Mouse (Mus musculus): ENCODE results near the gene Rnf38. TPM values are rescaled to one million over a fixed set of nuclear protein-coding genes. Genes with fewer than 3 reads are reported as not detected.

Gene Rnf38
- polyA plus RNA-seq, 1 experiment = 35.4 TPM

DNA sequence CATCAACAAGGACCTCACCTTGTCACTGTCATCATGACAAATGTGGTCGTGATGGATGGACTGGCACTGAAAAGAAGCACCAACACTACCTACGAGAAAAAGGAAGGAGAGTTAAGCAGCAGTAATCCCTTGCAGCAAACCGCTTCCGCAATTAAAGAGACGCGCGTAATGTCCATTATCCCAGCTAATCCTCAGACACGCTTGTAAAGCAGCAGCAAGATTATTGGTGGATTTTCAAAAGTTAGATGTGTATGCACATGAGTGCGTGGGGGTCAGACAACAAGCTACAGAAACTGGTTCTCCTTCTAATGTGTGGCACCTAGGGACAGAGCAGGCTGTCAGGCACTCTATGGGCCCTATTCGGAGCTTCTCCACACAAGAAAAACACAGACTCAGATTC lies 46.2 kb downstream of the Rnf38 start:
- Histone ChIP-seq H3K4me3 (replicated peaks; ENCODE audit: control insufficient read depth, low read depth, low read length) (no peak overlapping the region), H3K4me1 (ENCODE audit: control insufficient read depth, insufficient read depth, low read length) (no peaks in the 10 kb centered on the region), H3K27ac (ENCODE audit: control insufficient read depth, insufficient read depth, low read depth, low read length, poor library complexity) (no peak overlapping the region)
- TF ChIP-seq CTCF (IDR thresholded peaks at IDR 0.05; ENCODE audit: control insufficient read depth, insufficient read depth, low read length) (no peak), POLR2A (IDR thresholded peaks at IDR 0.05; ENCODE audit: borderline replicate concordance, control insufficient read depth, low read depth, low read length) (no peak)
- 82% methylated on average over 10 of the region's 10 CpGs for WGBS

DNA sequence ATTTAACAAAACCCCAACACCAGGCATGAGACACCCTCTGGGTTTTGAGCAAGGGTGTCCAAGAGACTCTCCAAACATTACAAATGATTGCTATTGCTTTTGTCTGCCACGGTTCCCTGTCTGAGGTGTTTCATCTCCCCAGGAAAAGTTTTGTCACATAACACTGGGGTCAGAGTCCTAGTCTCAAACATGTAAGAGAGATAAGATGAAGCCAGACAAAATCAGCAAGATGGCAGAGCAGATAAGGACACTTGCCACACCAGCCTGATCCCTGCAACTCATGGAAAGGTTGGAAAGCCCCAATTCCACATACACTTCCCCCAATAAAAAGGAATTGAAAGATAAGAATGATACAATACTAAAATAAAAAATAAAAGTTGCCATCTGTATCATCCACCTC lies 49.7 kb downstream of the Rnf38 start:
- H3K4me3 ChIP-seq (replicated peaks; ENCODE audit: control insufficient read depth, low read depth, low read length) = no peak overlapping the region
- no peak for TF ChIP-seq POLR2A (IDR thresholded peaks at IDR 0.05; ENCODE audit: borderline replicate concordance, control insufficient read depth, low read depth, low read length)
- TF ChIP-seq CTCF (IDR thresholded peaks at IDR 0.05; ENCODE audit: control insufficient read depth, insufficient read depth, low read length) = no peak
- no peak overlapping the region for H3K27ac ChIP-seq (ENCODE audit: control insufficient read depth, insufficient read depth, low read depth, low read length, poor library complexity)
- WGBS = 78% methylated on average over 1 of the region's 1 CpGs
- no peaks in the 10 kb centered on the region for H3K4me1 ChIP-seq (ENCODE audit: control insufficient read depth, insufficient read depth, low read length)

DNA sequence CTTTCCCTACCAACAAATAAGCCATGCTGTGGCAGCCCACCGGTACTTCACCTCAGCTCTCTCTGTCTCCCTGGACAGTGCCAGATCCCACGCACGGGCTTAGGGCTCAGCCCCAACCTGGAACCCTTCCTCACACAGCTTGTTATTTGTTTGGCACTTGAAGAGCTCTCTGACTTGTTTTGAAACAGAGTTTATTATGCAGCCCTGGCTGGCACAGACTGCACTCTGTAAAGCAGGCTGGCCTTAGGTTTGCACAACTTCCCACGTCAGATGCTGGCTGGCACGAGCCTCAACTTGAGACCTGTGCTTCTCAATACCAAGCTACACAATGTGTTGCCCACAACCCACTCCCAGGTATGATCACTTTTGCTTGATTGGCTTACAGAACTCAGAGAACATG lies 53.8 kb downstream of the Rnf38 start:
- Histone ChIP-seq H3K27ac (ENCODE audit: control insufficient read depth, insufficient read depth, low read depth, low read length, poor library complexity) (no peak overlapping the region), H3K4me3 (replicated peaks; ENCODE audit: control insufficient read depth, low read depth, low read length) (no peak overlapping the region), H3K4me1 (ENCODE audit: control insufficient read depth, insufficient read depth, low read length) (no peaks in the 10 kb centered on the region)
- TF ChIP-seq CTCF (IDR thresholded peaks at IDR 0.05; ENCODE audit: control insufficient read depth, insufficient read depth, low read length) = no peak
- 73% methylated on average over 5 of the region's 5 CpGs for WGBS

DNA sequence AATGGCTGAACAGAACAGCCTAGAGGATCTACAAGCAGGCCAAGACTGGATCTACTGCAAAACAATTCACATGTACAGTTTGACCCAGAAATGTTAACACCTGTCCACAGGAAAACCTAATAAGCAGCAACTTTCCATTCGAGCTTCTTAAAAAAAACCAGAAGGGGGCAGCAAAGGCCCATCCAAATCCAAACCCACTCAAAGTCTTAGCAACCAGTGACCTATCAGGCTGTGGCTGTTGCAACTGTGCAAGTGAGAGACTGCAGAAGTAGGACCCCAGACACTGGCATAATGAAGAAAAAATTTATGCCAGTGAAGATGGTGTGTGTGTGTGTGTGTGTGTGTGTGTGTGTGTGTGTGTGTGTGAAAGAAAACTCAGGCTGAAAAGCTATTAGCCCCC lies 60.4 kb downstream of the Rnf38 start:
- TF ChIP-seq POLR2A (IDR thresholded peaks at IDR 0.05; ENCODE audit: borderline replicate concordance, control insufficient read depth, low read depth, low read length) (no peak), CTCF (IDR thresholded peaks at IDR 0.05; ENCODE audit: control insufficient read depth, insufficient read depth, low read length) (peak; percentile 39)
- no peak overlapping the region for H3K4me3 ChIP-seq (replicated peaks; ENCODE audit: control insufficient read depth, low read depth, low read length)

DNA sequence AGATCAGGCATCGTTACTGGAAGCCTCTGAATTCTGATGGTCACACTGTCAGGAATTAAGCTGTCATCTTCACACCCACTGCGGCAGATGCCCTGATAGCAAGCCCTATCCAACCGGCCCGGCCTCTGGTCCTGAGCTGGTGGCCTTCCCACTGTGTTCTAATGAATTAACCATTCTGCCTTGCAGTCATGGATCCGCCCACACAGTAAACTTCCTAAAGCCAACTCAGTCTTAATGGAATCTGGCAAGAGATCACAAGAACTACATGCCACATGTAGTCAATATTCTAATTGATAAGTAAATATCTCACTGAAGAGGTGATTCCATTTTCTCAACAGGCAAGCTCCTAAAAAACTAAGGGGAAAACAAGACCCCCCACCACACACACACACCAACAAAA lies 60.9 kb downstream of the Rnf38 start:
- no peaks in the 10 kb centered on the region; the same call in 1 of the 2 replicates for H3K4me1 ChIP-seq (ENCODE audit: control insufficient read depth, insufficient read depth, low read length)
- TF ChIP-seq POLR2A (IDR thresholded peaks at IDR 0.05; ENCODE audit: borderline replicate concordance, control insufficient read depth, low read depth, low read length) (no peak), CTCF (IDR thresholded peaks at IDR 0.05; ENCODE audit: control insufficient read depth, insufficient read depth, low read length) (no peak)
- no peak overlapping the region for H3K27ac ChIP-seq (ENCODE audit: control insufficient read depth, insufficient read depth, low read depth, low read length, poor library complexity)
- H3K4me3 ChIP-seq (replicated peaks; ENCODE audit: control insufficient read depth, low read depth, low read length) = no peak overlapping the region
- WGBS = 80% methylated on average over 5 of the region's 5 CpGs

More for the DNA sequence above, 60.4 kb downstream of the Rnf38 start:
- 0% methylated on average over 1 of the region's 1 CpGs for WGBS
- Histone ChIP-seq H3K4me1 (ENCODE audit: control insufficient read depth, insufficient read depth, low read length) (no peaks in the 10 kb centered on the region; the same call in 1 of the 2 replicates), H3K27ac (ENCODE audit: control insufficient read depth, insufficient read depth, low read depth, low read length, poor library complexity) (no peak overlapping the region)

DNA sequence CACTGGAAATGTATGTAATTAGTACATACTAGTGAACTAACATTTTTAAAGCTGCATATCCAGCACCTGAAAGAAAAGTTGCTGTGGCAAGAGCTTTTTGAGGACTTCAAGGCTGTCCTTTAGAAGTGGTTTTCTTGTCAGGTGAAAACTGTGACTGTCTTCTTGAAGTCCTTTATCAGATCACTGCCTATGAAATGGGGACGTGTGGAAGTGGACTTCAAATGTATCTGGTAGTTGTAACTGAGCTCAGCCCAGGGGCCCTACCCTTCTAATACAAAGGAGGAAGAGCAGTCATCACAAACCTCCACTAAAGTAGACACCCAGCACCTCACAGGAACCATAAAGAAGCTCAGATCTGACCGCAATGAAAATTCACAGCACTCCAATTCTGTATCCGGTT lies 63.7 kb downstream of the Rnf38 start:
- TF ChIP-seq POLR2A (IDR thresholded peaks at IDR 0.05; ENCODE audit: borderline replicate concordance, control insufficient read depth, low read depth, low read length) (no peak), CTCF (IDR thresholded peaks at IDR 0.05; ENCODE audit: control insufficient read depth, insufficient read depth, low read length) (no peak)
- 51% methylated on average over 3 of the region's 3 CpGs for WGBS

DNA sequence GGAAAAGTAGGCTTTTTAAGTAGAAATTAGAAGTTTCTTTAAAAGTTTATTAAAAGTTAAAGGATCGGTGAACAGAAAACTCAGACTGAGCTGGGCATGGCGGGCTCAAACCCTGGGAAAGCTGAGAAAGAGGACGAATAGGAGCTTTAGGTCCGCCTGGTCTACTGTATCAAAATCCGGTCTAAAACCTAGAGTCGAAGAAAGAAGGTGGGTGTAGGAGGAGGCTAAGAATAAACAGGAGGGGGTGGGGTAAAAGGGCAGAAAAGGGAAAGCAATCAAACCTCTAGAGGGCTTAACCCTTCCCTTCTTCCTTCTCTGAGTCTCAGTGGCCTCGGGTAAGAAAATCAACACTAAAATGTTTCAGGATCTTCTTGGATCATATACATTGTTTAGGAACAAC lies 64.8 kb downstream of the Rnf38 start:
- TF ChIP-seq CTCF (IDR thresholded peaks at IDR 0.05; ENCODE audit: control insufficient read depth, insufficient read depth, low read length) (no peak), POLR2A (IDR thresholded peaks at IDR 0.05; ENCODE audit: borderline replicate concordance, control insufficient read depth, low read depth, low read length) (no peak)
- 3% methylated on average over 7 of the region's 7 CpGs for WGBS
- H3K27ac ChIP-seq (ENCODE audit: control insufficient read depth, insufficient read depth, low read depth, low read length, poor library complexity) = peak overlapping the region; percentile 45; the same call in 1 of the 2 replicates
- H3K4me1 ChIP-seq (ENCODE audit: control insufficient read depth, insufficient read depth, low read length) = no peaks in the 10 kb centered on the region; the same call in 1 of the 2 replicates
- H3K4me3 ChIP-seq (replicated peaks; ENCODE audit: control insufficient read depth, low read depth, low read length) = no peak overlapping the region

More for the DNA sequence above, 63.7 kb downstream of the Rnf38 start:
- Histone ChIP-seq H3K27ac (ENCODE audit: control insufficient read depth, insufficient read depth, low read depth, low read length, poor library complexity) (no peak overlapping the region), H3K4me3 (replicated peaks; ENCODE audit: control insufficient read depth, low read depth, low read length) (no peak overlapping the region), H3K4me1 (ENCODE audit: control insufficient read depth, insufficient read depth, low read length) (no peaks in the 10 kb centered on the region; the same call in 1 of the 2 replicates)

DNA sequence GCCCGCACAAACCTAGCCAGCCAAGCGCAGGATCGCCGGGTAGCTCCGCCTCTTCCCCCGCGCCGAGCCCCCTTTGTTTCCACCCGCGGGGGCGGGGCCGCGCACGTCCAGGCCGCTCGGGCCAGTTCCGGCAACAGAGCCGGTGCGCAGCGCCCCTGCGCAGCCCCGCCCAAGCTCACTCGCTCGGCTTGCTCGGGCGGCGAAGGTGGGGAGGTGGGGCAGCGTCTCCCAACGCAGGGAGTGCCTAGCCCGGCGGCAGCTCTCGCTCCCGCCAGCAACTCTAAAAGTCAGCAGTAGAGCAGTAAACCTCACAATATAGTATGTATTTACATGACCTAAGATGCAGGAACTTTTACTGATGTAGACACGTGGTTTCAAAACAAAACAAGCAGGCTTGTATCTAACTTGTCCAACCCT lies 65.3 kb downstream of the Rnf38 start:
- no peak for TF ChIP-seq CTCF (IDR thresholded peaks at IDR 0.05; ENCODE audit: control insufficient read depth, insufficient read depth, low read length)
- peak; percentile 94; the same call in 1 of the 2 replicates for TF ChIP-seq POLR2A (IDR thresholded peaks at IDR 0.05; ENCODE audit: borderline replicate concordance, control insufficient read depth, low read depth, low read length)
- Histone ChIP-seq H3K27ac (ENCODE audit: control insufficient read depth, insufficient read depth, low read depth, low read length, poor library complexity) (peak overlapping the region; percentile 59), H3K4me1 (ENCODE audit: control insufficient read depth, insufficient read depth, low read length) (no peaks in the 10 kb centered on the region; the same call in 1 of the 2 replicates), H3K4me3 (replicated peaks; ENCODE audit: control insufficient read depth, low read depth, low read length) (peak overlapping the region; percentile 61)
- WGBS = 0% methylated on average over 26 of the region's 34 CpGs

Measured in bone marrow, adult 2 months (tissue).